Mouse (Mus musculus): ENCODE measurements around the gene Ensa. TPM values are rescaled to one million over a fixed set of nuclear protein-coding genes. Genes with fewer than 3 reads are reported as not detected.

Gene Ensa
- polyA plus RNA-seq (2012; rRNA removed): 84.5 and 88.8 TPM in 2 replicates

GRCm38 (mm10) chr3:95624628-95625503, at the start of gene Ensa:
TSS of gene Ensa (plus strand) at chr3:95624993.
- peak; percentile 99 for DNase-seq
- under 1% methylated on average over 44 of the region's 44 CpGs for WGBS
- TF ChIP-seq CTCF (IDR thresholded peaks at IDR 0.05; ENCODE audit: borderline replicate concordance, insufficient read depth, low read depth, low read length) (no peak), POLR2A (IDR thresholded peaks at IDR 0.05; ENCODE audit: borderline replicate concordance, insufficient read depth, low read length) (peak; percentile 96)
- Histone ChIP-seq H3K27me3 (ENCODE audit: control insufficient read depth, insufficient read depth, low read length) (no peaks in the 10 kb centered on the region), H3K4me3 (replicated peaks; ENCODE audit: insufficient read depth, low read depth, low read length) (peak within 1 kb of the TSS; percentile 80), H3K4me1 (ENCODE audit: control insufficient read depth, insufficient read depth, low read length) (peaks cover 27% of the 10 kb centered on the region), H3K27ac (ENCODE audit: insufficient read depth, low read length) (peak within 1 kb of the TSS; percentile 94)

- no peak for DNase-seq
- Histone ChIP-seq H3K27me3 (ENCODE audit: control insufficient read depth, insufficient read depth, low read length) (no peaks in the 10 kb centered on the region), H3K27ac (ENCODE audit: insufficient read depth, low read length) (no peak overlapping the region), H3K4me3 (replicated peaks; ENCODE audit: insufficient read depth, low read depth, low read length) (peak overlapping the region; percentile 52), H3K4me1 (ENCODE audit: control insufficient read depth, insufficient read depth, low read length) (no peaks in the 10 kb centered on the region)
- TF ChIP-seq POLR2A (IDR thresholded peaks at IDR 0.05; ENCODE audit: borderline replicate concordance, insufficient read depth, low read length) (no peak), CTCF (IDR thresholded peaks at IDR 0.05; ENCODE audit: borderline replicate concordance, insufficient read depth, low read depth, low read length) (no peak)
- WGBS: 46% methylated on average over 8 of the region's 8 CpGs
Measured at GRCm38 (mm10) chr3:95587754-95588603, 36.8 kb upstream of the Ensa start.

- 1% methylated on average over 12 of the region's 12 CpGs for WGBS
- Histone ChIP-seq H3K27ac (ENCODE audit: insufficient read depth, low read length) (no peak within 1 kb of the TSS), H3K4me3 (replicated peaks; ENCODE audit: insufficient read depth, low read depth, low read length) (peak within 1 kb of the TSS; percentile 99), H3K4me1 (ENCODE audit: control insufficient read depth, insufficient read depth, low read length) (no peaks in the 10 kb centered on the region), H3K27me3 (ENCODE audit: control insufficient read depth, insufficient read depth, low read length) (no peaks in the 10 kb centered on the region)
- TF ChIP-seq CTCF (IDR thresholded peaks at IDR 0.05; ENCODE audit: borderline replicate concordance, insufficient read depth, low read depth, low read length): no peak
- TF ChIP-seq POLR2A (IDR thresholded peaks at IDR 0.05; ENCODE audit: borderline replicate concordance, insufficient read depth, low read length): peak; percentile 66; the same call in 1 of the 2 replicates
- peak; percentile 95 to 99 for DNase-seq
Measured at GRCm38 (mm10) chr3:95588604-95589086, 36.1 kb upstream of the Ensa start, which contains the start of gene Golph3l. TSS of gene Golph3l (plus strand) at chr3:95588934.

- H3K4me3 ChIP-seq (replicated peaks; ENCODE audit: insufficient read depth, low read depth, low read length): no peak overlapping the region
- no peak overlapping the region for H3K27ac ChIP-seq (ENCODE audit: insufficient read depth, low read length)
- no peak for DNase-seq
- no peaks in the 10 kb centered on the region for H3K27me3 ChIP-seq (ENCODE audit: control insufficient read depth, insufficient read depth, low read length)
- TF ChIP-seq CTCF (IDR thresholded peaks at IDR 0.05; ENCODE audit: borderline replicate concordance, insufficient read depth, low read depth, low read length) (no peak), POLR2A (IDR thresholded peaks at IDR 0.05; ENCODE audit: borderline replicate concordance, insufficient read depth, low read length) (no peak)
- H3K4me1 ChIP-seq (ENCODE audit: control insufficient read depth, insufficient read depth, low read length): no peaks in the 10 kb centered on the region
Measured at GRCm38 (mm10) chr3:95598734-95599133, 26.1 kb upstream of the Ensa start.

GRCm38 (mm10) chr3:95601287-95601686, 23.5 kb upstream of the Ensa start:
- Histone ChIP-seq H3K27me3 (ENCODE audit: control insufficient read depth, insufficient read depth, low read length) (no peaks in the 10 kb centered on the region), H3K4me3 (replicated peaks; ENCODE audit: insufficient read depth, low read depth, low read length) (no peak overlapping the region), H3K27ac (ENCODE audit: insufficient read depth, low read length) (no peak overlapping the region), H3K4me1 (ENCODE audit: control insufficient read depth, insufficient read depth, low read length) (no peaks in the 10 kb centered on the region)
- 91% methylated on average over 3 of the region's 3 CpGs for WGBS
- DNase-seq: no peak
- TF ChIP-seq POLR2A (IDR thresholded peaks at IDR 0.05; ENCODE audit: borderline replicate concordance, insufficient read depth, low read length) (no peak), CTCF (IDR thresholded peaks at IDR 0.05; ENCODE audit: borderline replicate concordance, insufficient read depth, low read depth, low read length) (no peak)

GRCm38 (mm10) chr3:95606096-95606495, 18.7 kb upstream of the Ensa start:
- TF ChIP-seq CTCF (IDR thresholded peaks at IDR 0.05; ENCODE audit: borderline replicate concordance, insufficient read depth, low read depth, low read length) (no peak), POLR2A (IDR thresholded peaks at IDR 0.05; ENCODE audit: borderline replicate concordance, insufficient read depth, low read length) (no peak)
- Histone ChIP-seq H3K4me1 (ENCODE audit: control insufficient read depth, insufficient read depth, low read length) (no peaks in the 10 kb centered on the region), H3K27ac (ENCODE audit: insufficient read depth, low read length) (no peak overlapping the region), H3K4me3 (replicated peaks; ENCODE audit: insufficient read depth, low read depth, low read length) (no peak overlapping the region), H3K27me3 (ENCODE audit: control insufficient read depth, insufficient read depth, low read length) (no peaks in the 10 kb centered on the region)
- no peak for DNase-seq
- 85% methylated on average over 3 of the region's 3 CpGs for WGBS

GRCm38 (mm10) chr3:95609195-95609594, 15.6 kb upstream of the Ensa start:
- DNase-seq: no peak
- 70% methylated on average over 3 of the region's 3 CpGs for WGBS
- Histone ChIP-seq H3K4me3 (replicated peaks; ENCODE audit: insufficient read depth, low read depth, low read length) (no peak overlapping the region), H3K27me3 (ENCODE audit: control insufficient read depth, insufficient read depth, low read length) (no peaks in the 10 kb centered on the region), H3K4me1 (ENCODE audit: control insufficient read depth, insufficient read depth, low read length) (no peaks in the 10 kb centered on the region), H3K27ac (ENCODE audit: insufficient read depth, low read length) (no peak overlapping the region)
- TF ChIP-seq POLR2A (IDR thresholded peaks at IDR 0.05; ENCODE audit: borderline replicate concordance, insufficient read depth, low read length) (no peak), CTCF (IDR thresholded peaks at IDR 0.05; ENCODE audit: borderline replicate concordance, insufficient read depth, low read depth, low read length) (no peak)
